Mouse (Mus musculus) natural killer cell, adult 2 months (primary cell): Measurements from ENCODE around the gene Erf.

ENCODE experiments used
- DNase-seq, 2 experiments: peaks; one replicate each; pipeline ENCODE4 v3.0.0; 2022; ENCODE audit warnings: low spot score in 2 of 2

The Erf gene

DNA sequence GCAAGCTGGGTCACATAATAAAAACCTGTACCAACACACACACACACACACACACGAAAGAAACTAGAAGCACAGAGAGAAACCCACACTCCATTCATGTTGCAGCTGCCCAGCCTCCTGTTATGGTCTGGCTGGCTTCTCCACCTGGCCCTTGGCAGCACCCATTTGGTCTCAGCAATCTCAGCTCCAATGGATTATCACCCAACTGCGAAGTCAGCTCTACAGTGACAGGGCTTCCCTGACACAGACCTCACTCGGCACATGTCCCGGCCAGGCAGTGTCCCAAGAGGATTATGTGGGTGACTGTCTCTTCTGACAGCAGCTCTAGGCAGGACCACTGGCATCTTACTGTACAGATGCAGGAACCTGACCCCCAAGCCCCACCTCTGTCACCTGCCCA is 40.1 kb downstream of the Erf start:
- DNase-seq: no peak

DNA sequence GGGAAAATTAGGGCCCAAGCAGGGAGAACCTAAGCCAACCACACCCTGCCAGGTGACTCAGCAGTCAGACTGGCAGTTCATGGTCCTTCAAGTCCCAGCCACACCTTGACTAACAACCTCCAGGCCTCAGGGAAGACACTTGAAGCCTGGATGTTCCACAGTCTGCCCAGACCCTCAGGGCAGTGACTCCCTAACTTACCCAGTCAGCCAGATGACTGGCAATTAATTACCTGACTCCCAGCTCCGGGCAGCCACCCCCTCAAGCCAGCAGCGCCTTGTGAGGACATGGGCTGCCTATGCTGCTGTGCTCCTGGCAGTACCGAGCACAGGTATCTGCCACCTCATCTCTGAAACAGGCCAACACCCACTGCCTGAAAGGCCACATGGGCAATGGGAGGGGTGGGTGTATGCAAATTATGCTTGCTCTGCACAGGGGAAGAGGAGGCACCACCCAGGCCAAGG is 41.4 kb downstream of the Erf start:
- DNase-seq: no peak

DNA sequence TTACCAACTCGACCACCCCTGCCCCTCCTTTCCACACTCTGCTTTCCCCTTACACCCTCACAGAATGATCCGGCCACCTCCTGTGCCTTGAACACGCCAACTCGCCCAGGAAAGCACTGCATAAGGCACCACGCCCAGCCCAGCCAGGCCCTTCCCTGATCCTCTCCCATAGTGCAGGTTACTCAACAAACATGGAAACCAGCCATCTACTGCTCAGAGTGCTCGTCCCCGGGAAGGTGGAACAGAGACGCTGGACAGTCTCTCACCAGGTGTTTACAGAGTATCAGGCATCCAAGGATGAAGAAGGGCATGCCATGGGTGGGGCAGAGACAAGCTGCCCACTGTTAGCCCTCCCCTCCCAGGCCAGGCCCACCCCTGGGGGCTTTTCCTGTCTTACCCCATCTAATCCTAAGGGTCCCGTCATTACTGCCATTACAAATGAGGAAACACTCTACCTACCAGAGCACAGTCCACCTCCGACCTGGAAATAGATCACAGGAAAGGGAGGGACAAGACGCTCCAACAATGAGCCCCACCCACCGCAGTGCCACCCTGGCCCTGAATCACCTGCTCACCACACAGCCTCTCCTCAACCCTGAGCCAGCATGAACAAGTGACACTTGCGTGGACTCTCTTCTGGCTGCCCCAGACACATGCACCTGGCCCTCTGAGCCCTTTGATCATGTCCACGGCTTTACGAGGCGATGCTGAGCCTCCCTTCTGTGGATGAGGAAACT is 44.3 kb downstream of the Erf start:
- DNase-seq: peak in 1 of 2 experiments; percentile 41

- peak; percentile 76 to 78 for DNase-seq
Measured at GRCm38 (mm10) chr7:25205355-25206093, 45.0 kb downstream of the Erf start.

- DNase-seq: no peak
Measured at GRCm38 (mm10) chr7:25203624-25204023, 46.9 kb downstream of the Erf start.

- no peak for DNase-seq
Measured at GRCm38 (mm10) chr7:25197384-25198018, 53.1 kb downstream of the Erf start.

DNA sequence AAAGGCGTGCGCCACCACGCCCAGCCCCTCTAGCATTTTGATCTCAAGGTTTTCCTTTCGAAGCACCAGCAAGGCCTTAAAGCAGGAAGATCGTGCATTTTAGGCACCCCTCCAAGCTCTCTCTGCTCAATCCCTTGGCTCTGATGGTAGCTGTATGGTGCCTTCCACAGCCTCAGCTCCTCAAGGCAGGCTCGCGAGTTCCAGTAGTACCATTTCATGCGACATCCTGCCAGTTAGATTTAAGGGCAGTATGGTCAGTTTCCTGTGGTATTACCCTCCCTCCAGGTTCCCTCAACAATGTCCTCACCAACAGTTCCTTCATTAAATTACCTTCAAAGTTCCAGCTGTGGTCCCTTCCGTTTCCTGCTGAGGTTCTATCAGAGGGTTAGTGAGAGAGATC is 54.5 kb downstream of the Erf start:
- DNase-seq: no peak

- no peak for DNase-seq
Measured at GRCm38 (mm10) chr7:25195148-25195547, 55.4 kb downstream of the Erf start.
